Mouse (Mus musculus) forebrain, embryonic 14.5 days (tissue): ENCODE data around the gene Ncoa1. TPM values are rescaled to one million over a fixed set of nuclear protein-coding genes. Genes with fewer than 3 reads are reported as not detected.

ENCODE experiments used
- ATAC-seq: fragments of 200-750 bp; cut with Nextera tagmentation; 2 replicates; pipeline ENCODE4 v1.8.0; 2017; ENCODE audit warnings: mild to moderate bottlenecking, moderate library complexity
- DNase-seq: peaks from one replicate; pipeline ENCODE4 v3.0.0-alpha.2; 2015; ENCODE audit warnings: low spot score
- H3K27ac ChIP-seq: fragments of 300-500 bp; sonication (generic); 2 replicates; pipeline ENCODE4 v1.5.1; 2014; ENCODE audit warnings: low read depth, mild to moderate bottlenecking, control low read depth, low read length, moderate library complexity
- H3K27me3 ChIP-seq: fragments of 300-500 bp; sonication (generic); replicated peaks from 2 replicates; pipeline ENCODE4 v1.6.1; 2014; ENCODE audit warnings: low read length, control low read depth, mixed read lengths; ENCODE audit not compliant: control insufficient read depth, insufficient read depth
- H3K36me3 ChIP-seq: fragments of 300-500 bp; sonication (generic); 2 replicates; pipeline ENCODE4 v1.6.1; 2014; ENCODE audit warnings: low read length, control low read depth; ENCODE audit not compliant: control insufficient read depth, insufficient read depth
- H3K4me1 ChIP-seq: fragments of 300-500 bp; sonication (generic); 2 replicates; pipeline ENCODE4 v1.6.1; 2014; ENCODE audit warnings: antibody characterized with exemption, low read length, control low read depth; ENCODE audit not compliant: control insufficient read depth, insufficient read depth
- H3K4me2 ChIP-seq: fragments of 300-500 bp; sonication (generic); 2 replicates; pipeline ENCODE4 v1.6.1; 2014; ENCODE audit warnings: mild to moderate bottlenecking, control low read depth, low read length
- H3K4me3 ChIP-seq: fragments of 300-500 bp; sonication (generic); 2 replicates; pipeline ENCODE4 v1.5.1; 2014; ENCODE audit warnings: low read depth, low read length, control low read depth
- H3K9ac ChIP-seq: fragments of 300-500 bp; sonication (generic); 2 replicates; pipeline ENCODE4 v1.6.1; 2014; ENCODE audit warnings: mild to moderate bottlenecking, low read length, control low read depth, moderate library complexity
- H3K9me3 ChIP-seq: fragments of 300-500 bp; sonication (generic); replicated peaks from 2 replicates; pipeline ENCODE4 v1.6.1; 2016; ENCODE audit warnings: low read length, control low read depth, mixed read lengths; ENCODE audit not compliant: control insufficient read depth
- WGBS: fragments of 180-500 bp; shearing (Covaris S2); extraction: QIAGEN DNeasy Blood & Tissue Kit; methylation state at CpG from one replicate; pipeline ENCODE4 v1.1.7; 2014; 5-methylcytosine and 5-hydroxymethylcytosine counted together
- polyA plus RNA-seq: library from polyadenylated mRNA; unstranded; fragments of >200 nt; fragmentation: Nextera tagmentation; extraction: Ambion mirVana; gene quantifications from 2 replicates; pipeline ENCODE4 v1.2.1, GENCODE M21; 2014

Ncoa1 gene
- polyA plus RNA-seq, 1 experiment from 2014 or later: 17.8 TPM

DNA sequence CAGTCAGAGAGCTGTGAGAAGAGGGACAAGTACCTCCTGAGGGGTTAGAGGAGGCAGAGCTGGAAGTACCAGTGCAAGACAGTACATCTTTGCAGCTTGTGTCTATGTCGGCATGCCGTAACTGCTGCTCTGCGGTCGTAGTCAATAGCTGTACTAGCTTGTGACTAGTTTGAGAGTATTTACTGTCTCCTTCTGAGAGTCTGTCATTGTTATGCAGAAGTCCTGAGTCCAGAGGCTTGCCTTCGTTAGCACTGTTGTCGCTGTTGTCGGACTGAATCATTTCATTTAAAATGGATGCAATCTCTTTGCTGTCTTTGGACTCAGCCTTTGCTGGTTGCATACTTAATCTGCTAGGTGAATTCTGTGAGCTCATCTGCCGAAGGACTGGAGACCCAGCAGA lies 181.7 kb downstream of the Ncoa1 start:
- no peak for DNase-seq
- Histone ChIP-seq H3K4me3 (no peak overlapping the region), H3K4me1 (no peaks in the 10 kb centered on the region), H3K4me2 (no peak overlapping the region), H3K9ac (no peak overlapping the region), H3K27ac (no peak overlapping the region), H3K27me3 (no peaks in the 10 kb centered on the region), H3K36me3 (peaks cover 21% of the 10 kb centered on the region), H3K9me3 (no peaks in the 10 kb centered on the region)
- 66% methylated on average over 8 of the region's 8 CpGs for WGBS
- ATAC-seq: no peak

DNA sequence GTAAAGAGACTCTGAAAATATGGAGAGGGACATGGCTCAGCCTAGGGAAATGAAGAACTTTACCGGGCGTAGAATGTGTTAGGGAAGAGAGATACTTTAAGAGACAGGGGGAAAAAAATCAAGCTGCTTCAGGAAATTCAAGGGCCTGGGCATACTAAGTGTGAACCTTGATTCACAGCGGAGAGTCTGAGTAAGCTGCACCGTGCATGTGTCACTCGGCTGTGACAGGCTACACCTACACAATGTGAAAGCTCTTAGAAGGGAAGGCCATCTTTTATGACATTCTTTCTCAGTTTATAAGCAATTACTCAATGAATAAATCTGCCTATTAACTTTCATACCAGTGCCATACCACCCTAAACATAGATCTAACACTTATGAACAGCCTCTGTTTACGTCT lies 183.2 kb downstream of the Ncoa1 start:
- no peak overlapping the region for H3K9ac ChIP-seq
- no peak overlapping the region for H3K4me2 ChIP-seq
- DNase-seq (no peak), ATAC-seq (no peak)
- H3K9me3 ChIP-seq: no peaks in the 10 kb centered on the region
- H3K27me3 ChIP-seq: no peaks in the 10 kb centered on the region
- H3K36me3 ChIP-seq: peaks cover 27% of the 10 kb centered on the region
- H3K4me3 ChIP-seq: no peak overlapping the region
- no peaks in the 10 kb centered on the region for H3K4me1 ChIP-seq
- WGBS: 95% methylated on average over 6 of the region's 6 CpGs
- no peak overlapping the region for H3K27ac ChIP-seq

DNA sequence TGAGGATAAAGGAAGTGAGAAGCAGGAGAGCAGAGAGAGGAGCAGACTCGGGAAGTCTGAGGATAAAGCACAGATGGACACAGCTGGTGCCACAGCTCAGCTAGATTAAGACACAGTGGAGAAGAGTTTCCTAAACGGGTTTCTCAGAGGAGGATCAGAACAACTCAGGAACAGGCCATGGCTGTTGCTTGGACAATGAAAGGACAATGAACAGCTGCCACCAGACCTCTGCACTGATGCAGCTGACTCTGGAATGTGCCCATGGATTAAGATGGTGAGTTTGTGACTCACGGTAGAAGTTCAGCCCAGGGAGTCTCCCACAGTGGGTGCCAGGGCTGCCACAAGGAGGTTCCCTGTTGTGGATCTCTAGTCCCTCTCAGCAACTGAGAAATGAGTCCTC lies 191.8 kb downstream of the Ncoa1 start:
- Histone ChIP-seq H3K4me2 (no peak overlapping the region), H3K27me3 (no peaks in the 10 kb centered on the region), H3K27ac (no peak overlapping the region), H3K4me1 (no peaks in the 10 kb centered on the region; the same call in 1 of the 2 replicates), H3K4me3 (no peak overlapping the region), H3K9me3 (no peaks in the 10 kb centered on the region), H3K36me3 (peaks cover 6% of the 10 kb centered on the region; the same call in 1 of the 2 replicates), H3K9ac (no peak overlapping the region)
- no peak for DNase-seq
- ATAC-seq: no peak
- WGBS: 31% methylated on average over 3 of the region's 3 CpGs

DNA sequence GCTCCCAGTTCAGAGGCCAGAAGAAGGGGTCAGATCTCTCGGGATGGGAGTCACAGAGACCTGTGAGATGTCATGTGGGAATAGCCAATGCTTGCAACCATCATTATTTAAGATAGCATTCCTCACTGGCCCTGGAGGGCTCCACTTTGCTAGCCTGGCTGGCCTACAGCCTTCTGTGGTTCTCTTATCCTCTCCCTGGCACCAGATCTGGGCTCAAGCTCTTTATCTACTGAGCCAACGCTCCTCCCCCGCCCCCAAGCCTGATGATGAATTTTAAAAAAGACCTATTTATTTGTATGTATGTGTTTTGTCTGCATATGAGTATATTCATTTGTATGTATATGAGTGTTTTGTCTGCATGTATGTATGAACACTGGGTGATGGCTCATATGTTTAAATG lies 197.1 kb downstream of the Ncoa1 start:
- DNase-seq (no peak), ATAC-seq (no peak)
- Histone ChIP-seq H3K27me3 (no peaks in the 10 kb centered on the region), H3K9ac (no peak overlapping the region), H3K4me1 (no peaks in the 10 kb centered on the region), H3K36me3 (peaks cover 8% of the 10 kb centered on the region), H3K27ac (no peak overlapping the region), H3K9me3 (no peaks in the 10 kb centered on the region), H3K4me2 (no peak overlapping the region), H3K4me3 (no peak overlapping the region)
- 91% methylated on average over 3 of the region's 3 CpGs for WGBS

DNA sequence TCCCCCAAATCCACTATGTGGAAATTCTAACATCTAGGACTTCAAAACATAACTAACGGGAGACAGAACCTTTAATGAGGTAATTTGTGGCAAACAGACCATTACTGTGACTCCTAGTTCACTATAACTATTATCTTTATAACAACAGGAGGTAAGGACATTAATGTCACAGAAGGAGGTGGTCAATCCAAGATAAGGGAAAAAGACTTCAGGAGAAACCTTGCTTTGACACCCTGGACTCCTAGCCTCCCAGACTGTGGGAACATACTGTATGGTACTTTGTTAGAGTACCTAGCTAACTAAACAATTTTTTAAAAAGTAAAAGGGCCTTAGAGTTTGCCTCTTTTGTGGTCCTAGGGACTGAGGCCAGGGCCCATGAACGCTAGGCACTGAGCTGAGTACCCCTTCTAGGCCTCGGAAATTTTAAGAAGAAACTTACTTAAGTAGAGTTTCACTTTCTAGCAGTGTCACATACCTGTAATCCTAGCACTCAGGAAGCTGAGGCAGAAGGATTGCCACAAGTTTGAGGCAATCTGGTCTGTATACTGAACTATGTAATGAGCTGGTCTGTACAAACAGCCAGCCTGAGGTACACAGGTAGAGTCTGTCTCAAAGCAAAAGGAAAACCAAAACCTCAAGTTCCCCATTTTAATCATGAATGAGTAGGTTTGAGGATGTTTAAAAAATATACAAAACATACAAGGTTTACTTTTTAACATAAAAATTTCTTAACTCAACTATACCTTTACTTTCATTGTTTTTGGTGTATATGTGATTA lies 197.8 kb downstream of the Ncoa1 start:
- DNase-seq: no peak
- no peaks in the 10 kb centered on the region for H3K4me1 ChIP-seq
- peaks cover 14% of the 10 kb centered on the region for H3K36me3 ChIP-seq
- H3K9ac ChIP-seq: no peak overlapping the region
- ATAC-seq: no peak
- 84% methylated on average over 3 of the region's 3 CpGs for WGBS
- H3K4me3 ChIP-seq: no peak overlapping the region
- H3K9me3 ChIP-seq: no peaks in the 10 kb centered on the region
- H3K27ac ChIP-seq: no peak overlapping the region
- H3K27me3 ChIP-seq: no peaks in the 10 kb centered on the region
- H3K4me2 ChIP-seq: no peak overlapping the region

DNA sequence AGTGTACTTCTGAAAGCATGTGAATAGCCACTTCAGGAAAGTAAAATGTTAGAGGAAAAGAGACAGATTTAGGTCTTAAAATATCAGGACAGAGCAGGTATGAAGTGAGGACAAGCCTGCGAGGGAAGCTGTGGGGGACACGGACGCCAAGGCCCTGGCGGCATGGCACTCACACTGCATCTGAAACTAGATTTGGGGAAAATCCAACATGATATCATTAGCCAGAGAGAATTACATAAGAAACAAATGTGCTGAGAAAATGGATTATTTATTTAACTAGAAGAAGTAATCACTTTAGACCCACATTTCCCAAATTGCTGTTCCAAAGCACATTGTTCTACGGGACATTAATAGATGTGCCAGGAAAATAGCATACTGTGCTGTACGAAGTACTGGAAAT lies 205.9 kb downstream of the Ncoa1 start:
- no peak overlapping the region for H3K4me3 ChIP-seq
- ATAC-seq: no peak

DNA sequence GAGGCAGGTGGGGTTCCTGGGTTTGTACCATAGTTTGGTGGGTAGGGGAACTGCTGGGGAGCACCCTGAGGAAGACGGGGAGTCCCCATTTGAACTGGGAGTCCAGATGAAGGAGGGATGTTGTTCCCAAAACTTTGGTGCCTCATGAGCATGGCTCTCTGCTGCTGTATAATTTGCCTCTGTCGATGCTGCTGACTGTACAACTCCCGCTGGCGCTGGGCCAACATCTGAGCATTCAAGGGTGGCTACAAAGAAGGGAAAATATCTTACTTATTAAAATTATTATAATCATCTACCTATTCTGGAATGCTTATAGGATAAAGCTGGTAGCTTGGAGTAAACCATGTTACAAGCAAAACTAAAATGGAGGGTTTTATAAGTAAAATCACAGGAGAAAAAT lies 209.2 kb downstream of the Ncoa1 start:
- Histone ChIP-seq H3K4me2 (no peak overlapping the region), H3K4me3 (no peak overlapping the region), H3K27me3 (no peaks in the 10 kb centered on the region), H3K36me3 (peaks cover 54% of the 10 kb centered on the region), H3K9ac (no peak overlapping the region), H3K27ac (no peak overlapping the region), H3K4me1 (no peaks in the 10 kb centered on the region), H3K9me3 (peaks cover 4% of the 10 kb centered on the region; the same call in 1 of the 2 replicates)
- ATAC-seq (no peak), DNase-seq (peak; percentile 40)
- WGBS: 99% methylated on average over 4 of the region's 4 CpGs

More for the DNA sequence above, 205.9 kb downstream of the Ncoa1 start:
- Histone ChIP-seq H3K9me3 (peaks cover 4% of the 10 kb centered on the region; the same call in 1 of the 2 replicates), H3K36me3 (peaks cover 70% of the 10 kb centered on the region), H3K4me1 (no peaks in the 10 kb centered on the region), H3K4me2 (no peak overlapping the region), H3K27me3 (no peaks in the 10 kb centered on the region), H3K9ac (no peak overlapping the region), H3K27ac (no peak overlapping the region)
- 80% methylated on average over 6 of the region's 6 CpGs for WGBS
- no peak for DNase-seq

DNA sequence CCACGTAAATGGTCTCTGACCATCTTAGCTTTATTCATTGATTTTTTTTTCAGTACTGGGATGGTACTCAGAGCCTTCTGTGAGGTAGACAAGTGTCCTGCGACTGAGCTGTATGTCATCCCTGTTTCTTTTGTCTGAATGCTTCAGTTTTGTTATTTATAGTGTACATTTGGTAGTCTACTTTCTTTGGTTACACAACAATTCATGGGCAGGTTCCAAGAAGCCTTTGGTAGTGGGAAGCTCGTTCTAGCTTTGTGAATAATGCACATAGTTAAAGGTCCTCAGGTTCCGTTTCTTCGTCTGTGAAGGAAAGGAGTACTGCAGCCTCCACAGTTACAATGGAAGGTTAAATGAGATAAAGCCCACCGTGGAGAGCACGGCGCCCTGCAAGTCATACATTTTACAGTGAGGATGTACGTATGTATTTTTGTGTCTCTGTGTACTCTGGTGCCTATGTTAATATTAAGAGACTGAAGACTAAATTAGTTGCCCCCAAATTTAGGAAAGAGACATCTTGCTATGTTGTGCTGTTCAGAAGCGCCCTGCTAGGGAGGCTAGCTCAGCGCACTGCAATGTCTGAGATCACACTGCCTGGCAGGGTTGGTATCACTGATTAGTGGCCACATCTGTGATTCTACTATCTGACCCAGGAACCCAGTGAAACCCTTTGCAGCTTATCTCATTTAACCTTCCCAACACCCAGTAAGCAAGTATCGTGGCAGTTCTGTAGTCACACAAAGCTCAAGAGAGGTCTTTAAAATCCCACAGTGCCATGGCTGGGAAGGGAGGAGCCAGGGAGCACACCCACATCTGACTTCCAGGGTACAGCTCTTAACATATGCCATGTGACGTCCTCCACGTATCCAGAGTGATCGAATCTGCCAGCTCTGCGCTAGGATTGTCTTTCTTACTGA lies 224.0 kb downstream of the Ncoa1 start:
- Histone ChIP-seq H3K9ac (no peak overlapping the region), H3K4me1 (no peaks in the 10 kb centered on the region), H3K27me3 (no peaks in the 10 kb centered on the region), H3K36me3 (peaks cover 30% of the 10 kb centered on the region), H3K4me3 (no peak overlapping the region), H3K4me2 (no peak overlapping the region), H3K27ac (no peak overlapping the region), H3K9me3 (no peaks in the 10 kb centered on the region)
- DNase-seq (no peak), ATAC-seq (no peak)
- WGBS: 95% methylated on average over 16 of the region's 16 CpGs

DNA sequence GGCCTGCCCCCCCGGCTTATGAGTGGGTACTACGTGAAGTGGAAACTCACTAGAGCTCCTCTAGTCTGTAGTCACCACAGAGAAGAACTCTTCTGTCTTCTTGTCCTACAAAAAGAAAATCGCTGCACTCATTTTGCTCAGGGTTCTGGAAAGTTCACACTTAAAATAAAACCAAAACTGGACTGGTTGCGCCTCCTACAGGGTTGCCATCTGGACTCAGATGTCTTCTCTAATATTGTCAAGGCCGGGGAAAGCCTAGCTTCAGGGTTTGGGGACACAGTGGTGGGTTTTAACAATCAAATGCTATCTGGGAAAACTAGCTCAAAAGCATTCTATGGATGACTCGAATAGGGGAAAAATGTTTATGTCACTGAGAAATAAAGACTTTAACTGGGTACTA lies 227.2 kb downstream of the Ncoa1 start:
- Histone ChIP-seq H3K9ac (no peak overlapping the region), H3K4me1 (no peaks in the 10 kb centered on the region), H3K27ac (no peak overlapping the region), H3K36me3 (peaks cover 36% of the 10 kb centered on the region), H3K9me3 (no peaks in the 10 kb centered on the region), H3K4me3 (no peak overlapping the region), H3K4me2 (no peak overlapping the region), H3K27me3 (no peaks in the 10 kb centered on the region)
- no peak for ATAC-seq
- 92% methylated on average over 6 of the region's 6 CpGs for WGBS
- no peak for DNase-seq
